Mouse (Mus musculus) bone marrow macrophage, adult 2 months (primary cell): ENCODE measurements at regions not wholly inside any gene's neighbourhood (a gene's known extent, or its start where the extent isn't known, plus 50 kb on each side); places are given as distances from the start of the nearest gene placed in this dataset.

Experiments used
- CTCF ChIP-seq: IDR thresholded peaks from 2 replicates; pipeline ENCODE4 v1.5.1; 2012; ENCODE audit warnings: low read depth, mild to moderate bottlenecking, low read length, moderate library complexity
- POLR2A ChIP-seq: IDR thresholded peaks from 2 replicates; pipeline ENCODE4 v1.6.1; 2012; ENCODE audit warnings: mild to moderate bottlenecking, low read depth, low read length, borderline replicate concordance

- TF ChIP-seq CTCF, result no peak
- TF ChIP-seq POLR2A, result no peak
Measured at GRCm38 (mm10) chr16:87044773-87045561, 309.0 kb upstream of the N6amt1 start.
